Mouse (Mus musculus): ENCODE measurements around the gene Serinc2. TPM values are rescaled to one million over a fixed set of nuclear protein-coding genes. Genes with fewer than 3 reads are reported as not detected.

Serinc2 gene
- total and polyA plus RNA-seq, 2 experiments from 2014 or later: 1.3 TPM

- 89% methylated on average over 10 of the region's 10 CpGs for WGBS
- no peak for TF ChIP-seq CTCF (IDR thresholded peaks at IDR 0.05; ENCODE audit: low read depth)
- no peak for TF ChIP-seq EP300 (IDR thresholded peaks at IDR 0.05; ENCODE audit: low read depth)
- no peak overlapping the region for H3K4me3 ChIP-seq (ENCODE audit: low read depth, low read length)
- H3K4me2 ChIP-seq (ENCODE audit: low read depth, low read length): no peak overlapping the region
- no peak for ATAC-seq (ENCODE audit: insufficient read depth, low read depth)
- H3K9ac ChIP-seq (replicated peaks; ENCODE audit: low read depth, low read length): no peak overlapping the region
- H3K9me3 ChIP-seq (replicated peaks; ENCODE audit: control insufficient read depth, low read length): no peaks in the 10 kb centered on the region
- H3K4me1 ChIP-seq (ENCODE audit: control insufficient read depth, insufficient read depth): no peaks in the 10 kb centered on the region
- H3K36me3 ChIP-seq (replicated peaks; ENCODE audit: control insufficient read depth, insufficient read depth, low read length): no peaks in the 10 kb centered on the region
- H3K27ac ChIP-seq (ENCODE audit: low read depth): no peak overlapping the region
- peaks cover 42% of the 10 kb centered on the region for H3K27me3 ChIP-seq (ENCODE audit: control insufficient read depth, insufficient read depth, low read length)
- no peak for DNase-seq (ENCODE audit: low spot score)
These were observed 10.3 kb downstream of the Serinc2 start for GRCm38 (mm10) chr4:130268736-130269135.

DNA sequence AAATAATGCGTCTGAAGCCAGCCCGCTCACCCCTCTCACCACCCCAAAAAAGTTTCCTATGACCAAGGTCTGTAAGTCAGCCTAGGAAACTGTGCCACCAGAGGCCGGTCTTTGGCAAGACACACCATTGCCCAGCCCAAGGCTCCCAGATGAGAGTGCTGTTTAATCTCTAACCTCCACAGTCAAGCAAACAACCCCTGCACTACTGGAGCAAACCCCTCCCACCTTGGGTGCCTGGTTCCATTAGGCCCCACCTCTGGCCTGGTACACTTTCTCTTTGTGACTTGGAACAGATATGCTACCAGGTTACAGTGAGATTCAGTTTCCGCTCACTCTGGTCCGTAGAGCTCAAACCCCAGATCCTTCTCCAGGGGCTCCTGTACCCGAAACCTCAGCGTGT lies 11.9 kb downstream of the Serinc2 start:
- no peaks in the 10 kb centered on the region for H3K4me1 ChIP-seq (ENCODE audit: control insufficient read depth, insufficient read depth)
- H3K9me3 ChIP-seq (replicated peaks; ENCODE audit: control insufficient read depth, low read length): no peaks in the 10 kb centered on the region
- no peak for TF ChIP-seq EP300 (IDR thresholded peaks at IDR 0.05; ENCODE audit: low read depth)
- TF ChIP-seq CTCF (IDR thresholded peaks at IDR 0.05; ENCODE audit: low read depth): no peak
- DNase-seq (ENCODE audit: low spot score) (no peak), ATAC-seq (ENCODE audit: insufficient read depth, low read depth) (no peak)
- no peak overlapping the region for H3K9ac ChIP-seq (replicated peaks; ENCODE audit: low read depth, low read length)
- H3K27ac ChIP-seq (ENCODE audit: low read depth): no peak overlapping the region
- peaks cover 27% of the 10 kb centered on the region for H3K27me3 ChIP-seq (ENCODE audit: control insufficient read depth, insufficient read depth, low read length)
- H3K36me3 ChIP-seq (replicated peaks; ENCODE audit: control insufficient read depth, insufficient read depth, low read length): no peaks in the 10 kb centered on the region
- no peak overlapping the region for H3K4me2 ChIP-seq (ENCODE audit: low read depth, low read length)
- H3K4me3 ChIP-seq (ENCODE audit: low read depth, low read length): no peak overlapping the region
- 77% methylated on average over 7 of the region's 7 CpGs for WGBS

GRCm38 (mm10) chr4:130266601-130267000 lies 12.4 kb downstream of the Serinc2 start:
- peaks cover 22% of the 10 kb centered on the region for H3K27me3 ChIP-seq (ENCODE audit: control insufficient read depth, insufficient read depth, low read length)
- H3K4me2 ChIP-seq (ENCODE audit: low read depth, low read length): no peak overlapping the region
- WGBS: 67% methylated on average over 9 of the region's 9 CpGs

GRCm38 (mm10) chr4:130264698-130265349 lies 14.2 kb downstream of the Serinc2 start:
- Histone ChIP-seq H3K9me3 (replicated peaks; ENCODE audit: control insufficient read depth, low read length) (no peaks in the 10 kb centered on the region), H3K27ac (ENCODE audit: low read depth) (no peak overlapping the region), H3K9ac (replicated peaks; ENCODE audit: low read depth, low read length) (no peak overlapping the region), H3K4me3 (ENCODE audit: low read depth, low read length) (no peak overlapping the region), H3K36me3 (replicated peaks; ENCODE audit: control insufficient read depth, insufficient read depth, low read length) (no peaks in the 10 kb centered on the region), H3K4me2 (ENCODE audit: low read depth, low read length) (no peak overlapping the region), H3K4me1 (ENCODE audit: control insufficient read depth, insufficient read depth) (no peaks in the 10 kb centered on the region), H3K27me3 (ENCODE audit: control insufficient read depth, insufficient read depth, low read length) (peaks cover 14% of the 10 kb centered on the region)
- TF ChIP-seq CTCF (IDR thresholded peaks at IDR 0.05; ENCODE audit: low read depth) (peak; percentile 71), EP300 (IDR thresholded peaks at IDR 0.05; ENCODE audit: low read depth) (no peak)
- ATAC-seq (ENCODE audit: insufficient read depth, low read depth): peak; percentile 37; the same call in 1 of the 2 replicates
- 20% methylated on average over 24 of the region's 24 CpGs for WGBS
- peak; percentile 24 for DNase-seq (ENCODE audit: low spot score)

More at GRCm38 (mm10) chr4:130266601-130267000, 12.4 kb downstream of the Serinc2 start:
- ATAC-seq (ENCODE audit: insufficient read depth, low read depth): no peak
- no peak overlapping the region for H3K4me3 ChIP-seq (ENCODE audit: low read depth, low read length)
- H3K4me1 ChIP-seq (ENCODE audit: control insufficient read depth, insufficient read depth): no peaks in the 10 kb centered on the region
- DNase-seq (ENCODE audit: low spot score): no peak
- no peaks in the 10 kb centered on the region for H3K36me3 ChIP-seq (replicated peaks; ENCODE audit: control insufficient read depth, insufficient read depth, low read length)
- no peak overlapping the region for H3K27ac ChIP-seq (ENCODE audit: low read depth)
- H3K9ac ChIP-seq (replicated peaks; ENCODE audit: low read depth, low read length): no peak overlapping the region
- TF ChIP-seq CTCF (IDR thresholded peaks at IDR 0.05; ENCODE audit: low read depth): no peak
- TF ChIP-seq EP300 (IDR thresholded peaks at IDR 0.05; ENCODE audit: low read depth): no peak
- H3K9me3 ChIP-seq (replicated peaks; ENCODE audit: control insufficient read depth, low read length): no peaks in the 10 kb centered on the region

GRCm38 (mm10) chr4:130264131-130264530 lies 14.9 kb downstream of the Serinc2 start:
- WGBS: 32% methylated on average over 11 of the region's 11 CpGs
- ATAC-seq (ENCODE audit: insufficient read depth, low read depth) (0 out of 2 replicates have a peak, but pooled peaks have one; percentile 13), DNase-seq (ENCODE audit: low spot score) (no peak)
- Histone ChIP-seq H3K27ac (ENCODE audit: low read depth) (no peak overlapping the region), H3K4me1 (ENCODE audit: control insufficient read depth, insufficient read depth) (no peaks in the 10 kb centered on the region), H3K4me3 (ENCODE audit: low read depth, low read length) (no peak overlapping the region), H3K9ac (replicated peaks; ENCODE audit: low read depth, low read length) (no peak overlapping the region), H3K36me3 (replicated peaks; ENCODE audit: control insufficient read depth, insufficient read depth, low read length) (no peaks in the 10 kb centered on the region), H3K9me3 (replicated peaks; ENCODE audit: control insufficient read depth, low read length) (no peaks in the 10 kb centered on the region), H3K27me3 (ENCODE audit: control insufficient read depth, insufficient read depth, low read length) (peaks cover 14% of the 10 kb centered on the region), H3K4me2 (ENCODE audit: low read depth, low read length) (no peak overlapping the region)
- TF ChIP-seq CTCF (IDR thresholded peaks at IDR 0.05; ENCODE audit: low read depth) (no peak), EP300 (IDR thresholded peaks at IDR 0.05; ENCODE audit: low read depth) (no peak)

DNA sequence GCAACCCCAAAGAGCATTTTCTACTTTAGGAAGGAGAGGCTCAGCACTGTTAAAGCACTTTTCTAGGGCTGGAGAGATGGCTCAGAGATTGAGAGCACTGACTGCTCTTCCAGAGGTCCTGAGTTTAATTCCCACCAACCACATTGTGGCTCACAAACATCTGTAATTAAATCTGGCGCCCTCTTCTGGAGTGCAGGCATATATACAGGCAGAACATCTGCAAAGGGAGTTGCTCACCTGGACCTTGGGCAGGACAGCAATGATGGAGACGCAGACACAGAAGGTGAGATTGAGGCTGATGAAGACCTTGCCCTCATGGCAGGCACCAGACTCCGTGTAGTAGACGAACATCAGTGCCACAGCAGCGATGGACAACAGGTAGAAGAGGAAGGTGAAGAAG lies 18.6 kb downstream of the Serinc2 start:
- 30% methylated on average over 5 of the region's 5 CpGs for WGBS
- H3K9me3 ChIP-seq (replicated peaks; ENCODE audit: control insufficient read depth, low read length): no peaks in the 10 kb centered on the region
- ATAC-seq (ENCODE audit: insufficient read depth, low read depth): no peak
- H3K9ac ChIP-seq (replicated peaks; ENCODE audit: low read depth, low read length): no peak overlapping the region
- no peak overlapping the region for H3K4me3 ChIP-seq (ENCODE audit: low read depth, low read length)
- H3K4me2 ChIP-seq (ENCODE audit: low read depth, low read length): no peak overlapping the region
- TF ChIP-seq CTCF (IDR thresholded peaks at IDR 0.05; ENCODE audit: low read depth) (peak; percentile 23; the same call in 1 of the 2 replicates), EP300 (IDR thresholded peaks at IDR 0.05; ENCODE audit: low read depth) (no peak)
- no peaks in the 10 kb centered on the region for H3K36me3 ChIP-seq (replicated peaks; ENCODE audit: control insufficient read depth, insufficient read depth, low read length)
- no peak for DNase-seq (ENCODE audit: low spot score)
- no peak overlapping the region for H3K27ac ChIP-seq (ENCODE audit: low read depth)
- H3K27me3 ChIP-seq (ENCODE audit: control insufficient read depth, insufficient read depth, low read length): peaks cover 14% of the 10 kb centered on the region
- H3K4me1 ChIP-seq (ENCODE audit: control insufficient read depth, insufficient read depth): no peaks in the 10 kb centered on the region

Data from heart, postnatal 0 days (tissue).